In genomic region chr6:32528081-32528570, GRCm38 (mm10) we compare ENCODE assay signal across 19 mouse cellular contexts.
"Had no signal": no experiment of that assay in that cellular context is flagged by ENCODE, and none has a peak within 500 bp of the region (broad histone marks: within the 10 kb centered on the region; RNA-seq: fewer than 3 reads in every experiment).

No protein-coding gene starts in this region.

- H3K4me3 ChIP-seq: layer of hippocampus, adult 2 months; limb, embryonic 10.5 days; limb, embryonic 13.5 days; lung, embryonic 15.5 days; midbrain, embryonic 13.5 days; neural tube, embryonic 12.5 days; stomach, embryonic 15.5 days had no signal

- DNase-seq: kidney, adult 2 months; layer of hippocampus, adult 9-11 months; liver, postnatal 0 days; retina, postnatal 1 day; right cerebral cortex, postnatal 25 days; spleen, adult 18-20 months; thymus, postnatal 36 days had no signal

- H3K4me1 ChIP-seq: limb, embryonic 13.5 days; lung, embryonic 15.5 days; neural tube, embryonic 12.5 days; stomach, embryonic 15.5 days had no signal

- H3K36me3 ChIP-seq: limb, embryonic 10.5 days; limb, embryonic 13.5 days; lung, embryonic 15.5 days; midbrain, embryonic 13.5 days; neural tube, embryonic 12.5 days; stomach, embryonic 15.5 days had no signal

- H3K4me2 ChIP-seq: limb, embryonic 13.5 days; liver, embryonic 11.5 days; lung, embryonic 15.5 days; midbrain, embryonic 13.5 days; neural tube, embryonic 12.5 days; stomach, embryonic 15.5 days had no signal

- H3K9ac ChIP-seq: limb, embryonic 13.5 days; liver, embryonic 14.5 days; liver, postnatal 0 days; lung, embryonic 15.5 days; midbrain, embryonic 13.5 days; neural tube, embryonic 12.5 days; stomach, embryonic 15.5 days had no signal

- ATAC-seq: intestine, postnatal 0 days; liver, postnatal 0 days; midbrain, embryonic 13.5 days; midbrain, embryonic 16.5 days had no signal

- H3K27me3 ChIP-seq: limb, embryonic 13.5 days; lung, embryonic 15.5 days; midbrain, embryonic 13.5 days; neural tube, embryonic 12.5 days; stomach, embryonic 15.5 days had no signal

- H3K9me3 ChIP-seq: limb, embryonic 10.5 days; limb, embryonic 13.5 days; lung, embryonic 15.5 days; midbrain, embryonic 13.5 days; neural tube, embryonic 12.5 days; stomach, embryonic 15.5 days had no signal

- H3K27ac ChIP-seq: kidney, postnatal 0 days; layer of hippocampus, adult 2 months; limb, embryonic 10.5 days; limb, embryonic 13.5 days; liver, embryonic 14.5 days; lung, embryonic 15.5 days; midbrain, embryonic 13.5 days; neural tube, embryonic 12.5 days; stomach, embryonic 15.5 days had no signal
